Mouse (Mus musculus): ENCODE data around the gene Zscan26. TPM values are rescaled to one million over a fixed set of nuclear protein-coding genes. Genes with fewer than 3 reads are reported as not detected.
"Not testable (repeated sequence)": the region's sequence is repeated elsewhere in the genome, so short reads cannot be mapped to it uniquely, and the experiment has no call there.

The Zscan26 gene
- polyA plus RNA-seq, 1 experiment, result 3.1 TPM

DNA sequence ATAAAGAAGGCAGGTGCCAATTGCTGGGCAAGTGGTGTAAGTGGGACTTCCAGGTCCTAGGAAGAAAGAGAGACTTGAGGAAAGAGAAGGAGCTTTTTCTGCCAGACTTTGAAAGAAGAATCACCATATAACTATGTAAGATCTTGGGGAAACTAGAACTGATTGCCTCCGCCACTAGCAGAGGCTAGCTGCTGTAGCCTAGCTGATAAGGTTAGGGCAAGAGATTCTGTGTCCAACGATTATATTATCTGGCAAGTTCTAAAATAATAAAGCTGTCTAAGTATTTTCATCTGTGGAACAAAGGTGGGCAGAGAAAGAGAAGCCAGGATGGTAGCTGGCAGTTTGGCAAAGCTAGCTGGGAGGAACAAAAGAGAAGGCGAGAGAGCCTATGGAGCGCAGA lies 18.9 kb upstream of the Zscan26 start:
- H3K27me3 ChIP-seq (ENCODE audit: control insufficient read depth, insufficient read depth, low read length), result peaks cover 11% of the 10 kb centered on the region; the same call in 1 of the 2 replicates
- no peak overlapping the region for H3K27ac ChIP-seq (ENCODE audit: insufficient read depth, low read depth, low read length)
- H3K36me3 ChIP-seq (ENCODE audit: control insufficient read depth, insufficient read depth, low read length), result no peaks in the 10 kb centered on the region
- TF ChIP-seq POLR2A (IDR thresholded peaks at IDR 0.05; ENCODE audit: low read depth, low read length), result no peak
- TF ChIP-seq CTCF (IDR thresholded peaks at IDR 0.05; ENCODE audit: extremely low read depth, insufficient read length, insufficient replicate concordance, low read depth, low read length), result no peak
- 47% methylated on average over 4 of the region's 4 CpGs for WGBS
- no peak overlapping the region for H3K4me3 ChIP-seq (ENCODE audit: low read depth, low read length)
- peaks cover 6% of the 10 kb centered on the region for H3K4me1 ChIP-seq (ENCODE audit: control insufficient read depth, insufficient read depth, insufficient read length, low read length)

DNA sequence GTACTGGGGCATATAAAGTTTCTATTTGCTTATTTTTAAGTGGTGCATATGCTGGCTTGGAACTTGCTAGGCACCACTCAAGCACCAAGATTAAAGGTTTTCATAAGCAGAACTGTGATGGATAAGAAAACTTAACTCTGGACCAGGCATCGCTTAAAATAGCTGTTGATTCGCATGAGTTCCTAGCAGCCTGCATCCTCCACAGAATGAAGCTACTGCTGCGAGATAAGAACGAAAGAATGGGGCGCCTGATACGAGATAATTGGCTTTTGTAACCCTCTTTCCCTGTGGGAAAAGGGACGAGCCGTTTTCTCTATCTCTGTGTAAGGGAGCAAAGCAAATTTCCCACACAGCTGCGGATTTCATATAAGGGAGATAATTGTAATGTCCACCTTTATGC lies 15.6 kb upstream of the Zscan26 start:
- no peaks in the 10 kb centered on the region for H3K36me3 ChIP-seq (ENCODE audit: control insufficient read depth, insufficient read depth, low read length)
- WGBS, result 36% methylated on average over 9 of the region's 9 CpGs
- peaks cover 11% of the 10 kb centered on the region; the same call in 1 of the 2 replicates for H3K27me3 ChIP-seq (ENCODE audit: control insufficient read depth, insufficient read depth, low read length)
- no peak overlapping the region for H3K4me3 ChIP-seq (ENCODE audit: low read depth, low read length)
- H3K4me1 ChIP-seq (ENCODE audit: control insufficient read depth, insufficient read depth, insufficient read length, low read length), result peaks cover 6% of the 10 kb centered on the region
- TF ChIP-seq CTCF (IDR thresholded peaks at IDR 0.05; ENCODE audit: extremely low read depth, insufficient read length, insufficient replicate concordance, low read depth, low read length) (no peak), POLR2A (IDR thresholded peaks at IDR 0.05; ENCODE audit: low read depth, low read length) (no peak)
- no peak overlapping the region for H3K27ac ChIP-seq (ENCODE audit: insufficient read depth, low read depth, low read length)

DNA sequence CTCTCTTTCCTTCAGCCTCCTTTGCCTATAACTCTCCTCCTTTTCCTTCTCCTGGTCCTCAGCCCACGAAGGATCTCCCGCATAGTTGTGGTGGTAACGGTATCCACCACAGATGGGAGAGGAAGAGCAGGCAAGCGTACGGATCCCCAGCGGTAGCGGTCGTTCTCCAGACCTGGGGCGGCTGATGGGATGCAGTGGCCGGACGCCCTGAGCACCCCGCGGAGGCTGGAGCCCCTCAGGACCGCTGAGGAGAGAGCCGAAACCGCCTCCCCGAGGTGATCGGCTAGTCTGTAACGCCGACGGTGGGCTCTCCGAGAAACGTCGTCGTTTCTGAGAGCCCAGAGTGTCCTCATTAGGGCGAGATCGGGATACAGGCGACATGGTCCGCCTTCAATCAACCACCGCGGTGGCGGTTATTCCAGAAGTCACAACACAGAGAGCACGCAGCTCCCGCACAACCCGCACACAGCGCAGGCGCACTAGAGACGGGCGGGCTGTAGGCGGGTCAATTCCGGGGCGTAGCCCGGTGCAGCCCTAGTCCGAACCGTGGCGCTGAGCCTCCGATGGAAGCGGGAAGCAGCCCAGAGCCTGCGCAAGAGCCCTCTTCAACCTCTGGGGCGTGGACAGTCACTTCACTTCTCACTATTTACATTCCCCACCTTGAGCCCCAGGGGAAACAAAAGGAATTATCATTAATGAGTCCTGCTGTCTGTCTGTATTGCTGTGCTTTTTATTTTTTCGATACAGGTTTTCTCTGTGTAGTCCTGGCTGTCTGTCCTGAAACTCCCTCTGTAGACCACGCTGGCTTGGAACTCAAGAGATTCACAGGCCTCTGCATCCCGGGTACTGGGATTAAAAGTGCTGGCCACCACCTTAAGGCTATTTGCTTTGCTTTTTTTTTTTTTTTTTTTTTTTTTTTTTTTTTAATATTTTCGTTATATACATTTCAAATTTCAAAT lies 14.8 kb upstream of the Zscan26 start, which contains the start of gene Nkapl:
TSS of gene Nkapl (minus strand) at position 449 of the 959 bp plus-strand sequence.
- peak within 1 kb of the TSS; percentile 75 for H3K4me3 ChIP-seq (ENCODE audit: low read depth, low read length)
- H3K4me1 ChIP-seq (ENCODE audit: control insufficient read depth, insufficient read depth, insufficient read length, low read length), result peaks cover 6% of the 10 kb centered on the region
- under 1% methylated on average over 54 of the region's 54 CpGs for WGBS
- no peaks in the 10 kb centered on the region for H3K36me3 ChIP-seq (ENCODE audit: control insufficient read depth, insufficient read depth, low read length)
- no peak for TF ChIP-seq CTCF (IDR thresholded peaks at IDR 0.05; ENCODE audit: extremely low read depth, insufficient read length, insufficient replicate concordance, low read depth, low read length)
- TF ChIP-seq POLR2A (IDR thresholded peaks at IDR 0.05; ENCODE audit: low read depth, low read length), result peak; percentile 41; the same call in 1 of the 2 replicates
- H3K27ac ChIP-seq (ENCODE audit: insufficient read depth, low read depth, low read length), result no peak within 1 kb of the TSS
- H3K27me3 ChIP-seq (ENCODE audit: control insufficient read depth, insufficient read depth, low read length), result peaks cover 11% of the 10 kb centered on the region; the same call in 1 of the 2 replicates

DNA sequence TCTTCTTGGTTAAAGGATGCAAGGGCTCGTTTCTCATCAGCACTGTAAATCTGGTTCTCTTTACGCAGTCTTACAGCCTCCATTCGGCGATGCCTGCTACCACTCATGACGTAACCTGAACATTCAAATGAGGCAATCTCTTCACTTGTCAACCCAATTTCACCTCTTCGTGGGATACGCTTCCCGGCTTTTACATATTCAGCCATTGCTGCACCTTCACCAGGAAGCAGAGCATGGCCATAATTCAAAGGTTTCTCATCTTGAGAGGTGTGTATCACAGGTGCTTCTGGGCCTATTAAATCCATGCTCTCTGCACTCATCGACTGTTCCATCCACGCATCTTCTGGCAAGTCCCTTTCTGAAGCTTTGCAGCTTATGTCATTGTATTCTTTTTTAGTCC lies 13.8 kb upstream of the Zscan26 start:
- H3K36me3 ChIP-seq (ENCODE audit: control insufficient read depth, insufficient read depth, low read length), result no peaks in the 10 kb centered on the region
- TF ChIP-seq POLR2A (IDR thresholded peaks at IDR 0.05; ENCODE audit: low read depth, low read length) (no peak), CTCF (IDR thresholded peaks at IDR 0.05; ENCODE audit: extremely low read depth, insufficient read length, insufficient replicate concordance, low read depth, low read length) (no peak)
- WGBS, result 91% methylated on average over 10 of the region's 10 CpGs
- no peak overlapping the region for H3K27ac ChIP-seq (ENCODE audit: insufficient read depth, low read depth, low read length)
- H3K4me3 ChIP-seq (ENCODE audit: low read depth, low read length), result no peak overlapping the region
- H3K4me1 ChIP-seq (ENCODE audit: control insufficient read depth, insufficient read depth, insufficient read length, low read length), result peaks cover 6% of the 10 kb centered on the region
- H3K27me3 ChIP-seq (ENCODE audit: control insufficient read depth, insufficient read depth, low read length), result peaks cover 11% of the 10 kb centered on the region; the same call in 1 of the 2 replicates

DNA sequence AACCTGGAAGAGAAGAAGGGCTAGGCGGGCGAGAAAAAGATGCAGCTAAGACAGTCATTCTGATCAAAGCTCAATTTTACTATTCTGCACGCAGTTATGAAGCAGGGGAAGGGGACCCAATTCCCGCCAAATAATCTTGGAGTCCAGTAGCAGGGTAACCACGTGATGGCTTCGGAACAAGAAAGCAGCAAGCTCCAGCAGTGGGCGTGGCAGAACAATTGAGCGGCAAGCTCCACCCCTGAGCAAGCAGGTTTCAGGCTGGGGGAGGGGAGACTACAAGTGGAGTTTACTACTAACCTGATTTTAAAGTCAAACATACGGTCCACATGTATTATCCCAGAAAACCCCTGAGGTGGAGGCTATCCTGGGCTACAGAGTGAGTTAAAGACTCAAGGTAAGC lies 9.0 kb upstream of the Zscan26 start:
- H3K4me3 ChIP-seq (ENCODE audit: low read depth, low read length); H3K27ac ChIP-seq (ENCODE audit: insufficient read depth, low read depth, low read length); H3K27me3 ChIP-seq (ENCODE audit: control insufficient read depth, insufficient read depth, low read length); H3K4me1 ChIP-seq (ENCODE audit: control insufficient read depth, insufficient read depth, insufficient read length, low read length); H3K36me3 ChIP-seq (ENCODE audit: control insufficient read depth, insufficient read depth, low read length): not testable (repeated sequence)
- 49% methylated on average over 9 of the region's 9 CpGs for WGBS

DNA sequence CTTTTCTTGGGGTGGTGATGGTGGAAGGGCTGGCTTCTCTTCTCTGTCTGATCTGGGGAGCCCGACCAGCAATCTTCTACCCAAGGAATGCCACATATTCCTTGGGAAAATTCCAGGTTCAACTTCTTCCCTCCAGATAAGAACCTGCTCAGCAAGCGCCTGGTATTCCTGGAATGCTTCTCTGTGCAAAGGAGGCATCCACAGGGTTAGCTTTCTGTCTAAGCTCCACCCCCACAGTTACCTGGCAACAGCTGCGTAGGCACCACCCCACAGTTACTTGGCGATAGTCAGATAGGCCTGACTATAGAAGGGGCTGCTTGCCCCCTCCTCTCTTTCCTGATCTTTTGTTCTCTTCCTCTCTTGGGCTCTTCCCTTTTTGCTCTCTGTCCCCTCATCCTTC lies 2.8 kb upstream of the Zscan26 start:
- TF ChIP-seq CTCF (IDR thresholded peaks at IDR 0.05; ENCODE audit: extremely low read depth, insufficient read length, insufficient replicate concordance, low read depth, low read length), result no peak
- TF ChIP-seq POLR2A (IDR thresholded peaks at IDR 0.05; ENCODE audit: low read depth, low read length), result no peak
- peaks cover 4% of the 10 kb centered on the region; the same call in 1 of the 2 replicates for H3K4me1 ChIP-seq (ENCODE audit: control insufficient read depth, insufficient read depth, insufficient read length, low read length)
- H3K27me3 ChIP-seq (ENCODE audit: control insufficient read depth, insufficient read depth, low read length), result no peaks in the 10 kb centered on the region
- H3K4me3 ChIP-seq (ENCODE audit: low read depth, low read length), result no peak overlapping the region
- 21% methylated on average over 4 of the region's 4 CpGs for WGBS
- H3K27ac ChIP-seq (ENCODE audit: insufficient read depth, low read depth, low read length), result no peak overlapping the region
- H3K36me3 ChIP-seq (ENCODE audit: control insufficient read depth, insufficient read depth, low read length), result no peaks in the 10 kb centered on the region; the same call in 1 of the 2 replicates

DNA sequence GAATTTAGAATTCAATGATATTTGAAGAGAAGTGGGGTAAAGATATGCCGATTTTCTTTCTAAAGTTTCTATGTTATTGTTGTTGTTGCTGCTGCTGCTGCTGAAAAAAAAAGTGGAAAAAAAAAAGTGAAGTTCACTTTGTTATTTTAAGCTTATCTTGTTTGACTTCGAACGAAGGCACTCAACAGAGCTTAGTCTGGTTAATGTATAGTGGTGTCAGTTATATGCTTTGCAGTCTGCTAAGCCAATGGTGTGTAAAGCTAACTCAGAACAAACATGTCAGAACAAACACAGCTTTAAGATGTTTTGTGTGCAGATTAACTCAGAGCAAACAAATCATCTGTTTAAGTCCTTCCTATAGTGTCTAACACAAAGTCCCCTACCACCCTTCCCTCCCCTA lies 603 bp upstream of the Zscan26 start:
- no peak overlapping the region for H3K27ac ChIP-seq (ENCODE audit: insufficient read depth, low read depth, low read length)
- 20% methylated on average over 3 of the region's 3 CpGs for WGBS
- H3K4me1 ChIP-seq (ENCODE audit: control insufficient read depth, insufficient read depth, insufficient read length, low read length), result peaks cover 4% of the 10 kb centered on the region; the same call in 1 of the 2 replicates
- no peaks in the 10 kb centered on the region; the same call in 1 of the 2 replicates for H3K36me3 ChIP-seq (ENCODE audit: control insufficient read depth, insufficient read depth, low read length)
- no peak for TF ChIP-seq POLR2A (IDR thresholded peaks at IDR 0.05; ENCODE audit: low read depth, low read length)
- TF ChIP-seq CTCF (IDR thresholded peaks at IDR 0.05; ENCODE audit: extremely low read depth, insufficient read length, insufficient replicate concordance, low read depth, low read length), result no peak
- H3K27me3 ChIP-seq (ENCODE audit: control insufficient read depth, insufficient read depth, low read length), result no peaks in the 10 kb centered on the region
- H3K4me3 ChIP-seq (ENCODE audit: low read depth, low read length), result no peak overlapping the region

All from small intestine, adult 2 months (tissue).